Mouse (Mus musculus) v-Abl transformed pro-B cells (cell line): Measurements from ENCODE around the gene Cobl.

Source experiments
- in situ Hi-C, 2 experiments: fragments of 400-800 bp; cut with MboI; formaldehyde crosslinking; loops; one replicate each; pipeline ENCODE4 v1.15.1; 2025; ENCODE audit not compliant: unreplicated experiment in 2 of 2

The Cobl gene

DNA sequence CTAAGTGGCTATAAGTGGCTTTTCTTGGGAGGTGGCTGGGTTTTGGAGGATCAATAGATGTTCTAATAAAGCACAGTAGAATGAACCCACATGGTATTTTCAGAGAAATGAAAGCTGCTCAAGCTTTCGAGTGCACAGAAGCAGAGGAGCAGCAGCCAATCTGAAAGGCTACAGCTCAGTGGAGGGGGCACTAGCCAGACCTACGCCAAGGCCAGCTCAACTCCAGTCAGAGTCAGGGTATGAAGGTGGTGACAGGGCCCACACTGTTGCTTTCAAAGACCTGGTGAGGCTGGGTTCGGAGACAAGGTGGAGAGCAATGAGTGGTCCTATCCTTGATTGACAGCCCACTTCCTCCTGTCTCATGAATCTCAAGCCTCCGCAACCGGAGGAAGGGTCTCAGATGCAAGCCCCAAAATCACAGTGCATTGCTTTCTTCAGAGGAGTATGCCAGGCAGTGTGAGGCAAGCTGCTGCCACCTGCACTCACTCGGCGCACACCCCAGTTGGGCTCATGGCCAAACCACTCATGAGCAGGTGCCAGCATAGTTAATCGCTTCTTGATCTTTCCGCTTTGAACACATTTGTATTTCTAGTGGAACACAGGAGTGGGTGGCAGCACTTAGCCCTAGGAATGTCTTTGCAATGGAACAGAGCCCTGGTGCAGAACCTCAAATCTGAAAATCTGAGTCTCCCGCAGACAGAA, 232.6 kb downstream of the Cobl start:
- in situ Hi-C loops = no loop called here

DNA sequence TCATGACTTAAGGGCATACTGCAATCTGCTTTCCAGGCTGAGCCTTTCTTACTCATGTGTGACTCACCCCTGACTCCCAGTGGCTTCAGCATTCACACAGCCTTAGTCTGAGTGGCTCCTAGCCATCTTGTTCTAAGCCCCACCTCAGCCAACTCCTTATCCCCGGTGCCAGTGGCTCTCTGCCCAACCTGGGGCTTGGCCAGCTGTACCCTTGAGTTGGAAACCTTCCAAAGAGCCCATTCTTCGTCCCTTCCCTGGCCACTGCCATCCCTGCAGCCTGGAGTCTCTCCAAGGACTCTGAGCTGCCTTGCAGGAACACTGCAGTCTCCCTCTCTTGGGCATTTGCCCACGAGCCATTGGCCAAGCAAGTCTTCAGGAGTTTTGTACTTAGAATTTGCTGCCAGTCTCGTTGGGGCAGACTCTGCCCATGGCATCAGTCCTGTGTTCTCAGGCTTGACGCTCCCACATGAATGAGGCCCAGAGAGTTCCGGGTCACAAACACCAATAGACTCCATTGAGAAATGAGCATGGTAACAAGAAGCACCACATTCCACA, 233.2 kb downstream of the Cobl start:
- in situ Hi-C loops = no loop called here

DNA sequence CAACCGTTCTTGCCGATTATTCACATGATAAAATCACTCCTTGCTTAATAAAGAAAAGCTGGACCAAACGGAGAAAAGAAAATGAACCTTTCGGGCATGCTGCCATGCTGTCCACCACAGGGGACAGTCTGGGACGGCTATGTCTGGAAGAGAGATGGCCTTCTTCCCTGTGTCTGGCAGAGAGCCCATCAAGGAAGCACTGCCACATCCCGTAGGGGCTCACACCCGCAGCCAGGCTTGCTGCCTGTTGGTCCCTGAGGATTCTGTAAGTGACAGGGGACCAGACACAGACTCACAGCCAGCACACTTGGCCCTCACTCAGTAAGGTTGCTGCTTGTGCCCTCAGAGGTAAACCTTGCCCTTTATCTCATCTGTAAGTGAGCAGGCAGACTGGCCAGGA, 235.3 kb downstream of the Cobl start:
- in situ Hi-C loops = no loop called here

DNA sequence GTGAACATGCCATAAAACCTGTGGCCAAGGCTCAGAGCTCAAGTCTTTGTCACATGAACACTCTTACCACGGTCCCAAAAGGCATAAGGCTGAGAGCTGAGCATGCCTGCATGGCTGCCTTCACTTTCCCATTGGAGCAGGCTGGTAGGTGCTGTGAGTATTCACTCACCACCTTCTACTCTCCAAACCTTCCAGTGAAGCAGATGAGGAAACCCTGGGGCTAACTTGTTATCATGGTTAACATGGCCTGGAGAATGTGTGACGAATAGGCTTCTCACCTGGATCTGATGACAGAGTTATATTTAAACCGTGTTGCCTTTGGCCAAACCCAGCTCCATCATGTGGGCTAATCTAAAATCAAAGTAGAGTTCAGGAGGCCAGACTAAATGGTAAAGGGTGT, 237.4 kb downstream of the Cobl start:
- in situ Hi-C loops = no loop called here

DNA sequence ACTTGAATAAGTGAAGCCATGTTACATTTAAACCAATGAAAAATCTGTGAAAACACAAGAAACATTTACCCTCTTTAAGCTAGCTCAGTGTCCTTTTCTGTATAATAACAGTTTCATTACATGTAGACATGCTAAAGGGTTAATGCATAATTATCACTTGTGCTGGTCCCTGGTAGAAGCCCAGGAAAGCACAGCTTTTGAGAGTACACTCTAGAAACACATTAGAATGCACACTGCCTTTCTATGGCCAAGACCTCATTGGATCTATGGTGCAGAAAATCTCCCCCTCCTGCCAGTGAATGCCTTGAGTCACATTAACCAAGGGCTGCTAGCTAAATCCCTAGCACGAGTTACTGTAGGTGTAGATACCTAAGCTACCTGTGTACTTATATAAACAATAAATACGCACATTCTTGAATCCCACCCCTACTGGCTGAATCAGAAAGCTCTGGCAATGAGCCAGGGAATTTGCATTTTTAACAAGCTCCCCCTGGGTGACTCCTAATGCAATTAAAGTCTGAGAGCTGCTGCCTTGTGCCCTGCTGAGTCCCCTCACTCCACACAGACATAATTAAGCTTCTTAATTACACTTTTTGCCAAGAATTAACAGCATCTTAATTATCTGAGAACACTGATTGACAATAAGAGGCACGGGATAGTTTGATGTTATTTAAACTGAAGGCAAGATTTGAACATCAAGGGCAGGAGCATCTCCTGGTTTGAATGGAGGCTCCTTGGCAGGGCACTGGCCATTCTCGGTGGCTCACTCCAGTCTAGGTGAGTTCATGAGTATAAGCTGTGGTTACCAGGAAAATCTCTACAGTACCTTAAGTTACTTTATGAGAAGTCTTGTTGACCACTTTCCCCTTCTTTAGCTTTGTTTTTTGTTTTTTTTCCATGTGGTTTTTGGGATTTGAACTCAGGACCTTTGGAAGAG, 244.9 kb downstream of the Cobl start:
- in situ Hi-C loops = no loop called here

DNA sequence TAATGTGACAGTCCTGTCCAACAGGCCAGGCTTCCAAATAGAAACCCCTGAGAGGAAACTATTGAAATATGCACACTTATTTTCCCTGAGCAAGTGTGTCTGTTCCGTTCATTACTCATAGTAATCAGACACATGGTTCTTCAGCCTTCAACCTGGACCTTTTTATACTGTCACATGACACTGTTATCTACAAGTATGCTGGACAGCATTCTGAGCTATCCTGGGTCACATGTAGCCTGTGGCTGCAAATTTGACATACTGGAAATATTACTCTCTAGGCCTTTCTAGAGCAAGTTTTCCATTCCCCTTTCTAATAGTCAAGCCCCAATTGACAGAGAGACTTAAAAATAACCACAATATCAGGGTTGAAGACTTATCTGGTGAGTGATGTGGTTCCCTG, 247.9 kb downstream of the Cobl start:
- in situ Hi-C loops = no loop called here

DNA sequence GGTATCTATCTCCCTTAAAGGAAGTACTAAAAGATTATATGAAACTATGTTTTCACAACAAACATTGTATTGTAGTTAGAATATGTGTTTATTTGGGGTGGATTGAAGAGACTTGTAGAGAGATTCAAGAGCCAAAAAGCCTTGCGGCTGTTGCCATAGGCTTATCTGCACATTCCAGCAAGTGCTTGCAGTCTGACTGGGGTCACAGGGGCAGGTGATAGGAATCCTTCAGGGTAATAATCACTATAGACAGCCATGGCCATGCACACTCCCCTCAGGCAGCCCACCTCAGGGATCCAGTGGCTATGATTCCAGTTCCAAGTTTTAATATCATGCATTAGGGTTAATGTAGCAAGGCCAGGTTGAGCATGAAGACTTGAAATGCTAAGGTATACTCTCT, 249.2 kb downstream of the Cobl start:
- in situ Hi-C loops = no loop called here

DNA sequence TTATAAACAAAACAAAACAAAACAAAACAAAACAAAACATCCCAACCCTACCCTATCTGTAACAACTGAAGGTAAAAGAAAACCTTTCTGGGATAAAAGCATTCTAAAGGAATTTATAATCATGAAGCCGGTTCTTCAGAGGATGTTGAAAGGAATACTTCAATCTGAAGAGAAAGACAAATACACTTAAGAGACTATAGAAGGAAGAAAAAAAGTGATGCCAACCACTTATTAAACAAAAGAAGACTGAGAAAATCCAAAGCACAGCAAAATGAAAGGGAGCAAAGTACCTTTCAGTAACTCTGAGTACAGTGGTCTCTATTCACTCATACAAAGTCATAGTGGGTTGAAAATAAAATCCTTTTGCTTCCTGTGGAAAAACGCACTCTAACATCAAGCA, 256.2 kb downstream of the Cobl start:
- in situ Hi-C loops = no loop called here

DNA sequence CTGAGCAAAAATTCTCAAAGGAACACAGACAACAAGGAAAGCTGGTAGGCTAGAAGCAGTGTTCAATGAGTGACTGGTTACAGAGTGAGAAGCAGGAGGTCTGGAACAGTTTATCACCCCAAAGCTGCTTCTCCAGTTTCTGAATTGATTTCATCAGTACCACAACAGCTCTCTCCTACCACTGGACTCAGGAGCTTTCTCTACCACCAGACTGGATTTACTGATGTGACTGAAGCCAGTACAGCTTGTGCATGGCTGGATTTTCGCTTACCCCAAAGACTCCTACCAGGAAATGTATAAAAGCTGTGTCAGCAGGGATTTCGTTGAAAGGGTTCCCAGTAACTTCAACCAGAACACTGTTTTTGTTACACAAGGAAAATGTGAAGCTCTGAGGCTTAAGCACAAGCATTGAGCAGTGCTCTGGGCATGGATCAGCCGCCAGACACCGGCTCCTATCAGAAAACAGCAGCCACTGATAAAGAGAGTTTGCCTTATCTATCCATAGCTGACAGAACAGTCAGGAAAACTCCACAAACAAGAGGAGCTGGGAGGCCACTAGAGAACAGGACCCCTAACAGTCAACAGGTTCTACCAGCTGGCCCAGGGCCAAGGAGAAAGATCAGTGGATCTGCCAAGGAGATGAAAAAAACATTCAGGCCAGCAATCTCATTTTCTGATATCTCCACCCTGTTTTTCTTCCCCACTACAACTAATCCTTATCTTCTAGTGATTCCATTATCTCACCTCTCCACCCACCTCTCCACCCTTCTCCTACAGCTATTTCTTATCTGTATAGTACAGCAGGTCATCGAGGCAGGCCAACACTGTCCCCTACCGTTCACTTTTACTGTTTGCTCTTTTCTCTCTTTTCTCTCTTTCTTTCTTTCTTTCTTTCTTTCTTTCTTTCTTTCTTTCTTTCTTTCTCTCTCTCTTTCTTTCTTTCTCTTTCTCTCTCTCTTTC, 259.3 kb downstream of the Cobl start:
- in situ Hi-C loops = no loop called here

DNA sequence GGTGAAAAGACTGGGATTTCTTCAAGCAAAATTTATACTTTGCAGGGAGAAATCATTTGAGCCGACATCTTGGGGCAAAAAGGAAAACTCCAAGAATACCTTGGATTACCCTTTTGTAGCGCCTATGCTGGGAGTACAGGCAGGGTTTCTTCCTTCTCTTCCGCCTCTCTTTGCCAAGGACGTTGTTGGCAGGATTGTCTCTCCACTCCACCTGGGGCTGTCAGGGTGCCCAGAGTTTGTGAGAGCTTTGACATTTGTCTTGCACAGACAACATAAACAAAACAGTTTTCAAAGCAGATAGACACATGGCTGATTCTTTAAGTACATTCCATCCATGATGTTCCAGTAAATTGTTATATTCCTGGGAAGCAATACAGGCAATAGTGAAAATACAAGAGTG, 265.3 kb downstream of the Cobl start:
- in situ Hi-C loops = no loop called here

DNA sequence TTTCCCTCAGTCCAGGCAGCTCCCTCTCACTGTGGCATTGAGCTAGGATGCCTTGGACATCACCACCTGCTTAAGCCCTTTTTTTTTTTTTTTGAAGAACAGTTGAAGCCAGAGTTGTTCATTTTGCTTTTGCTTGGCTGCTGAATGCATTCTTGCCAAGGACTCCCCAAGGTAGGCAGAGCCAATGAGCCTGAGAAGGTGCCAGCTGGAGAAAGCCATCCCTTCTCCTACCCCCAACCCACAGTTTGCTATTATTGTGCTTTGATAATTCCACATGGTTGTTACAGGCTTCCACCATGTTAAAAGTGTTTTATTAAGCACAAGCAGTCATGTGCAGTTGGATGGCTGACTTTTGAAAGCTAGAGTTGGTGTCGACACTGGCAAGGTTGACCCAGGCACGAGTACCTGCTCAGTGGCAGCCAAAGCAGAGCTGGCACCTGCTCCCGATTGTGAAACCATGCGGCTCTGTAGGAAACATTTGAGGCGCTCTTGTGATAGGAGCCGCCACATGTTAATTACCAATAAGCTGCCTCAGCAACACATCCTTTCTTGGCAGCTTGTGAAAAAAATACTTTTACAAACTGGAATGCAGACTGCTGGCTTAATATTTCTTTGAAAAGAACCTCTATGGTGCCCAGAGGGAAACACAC, 265.9 kb downstream of the Cobl start:
- in situ Hi-C loops = no loop called here

DNA sequence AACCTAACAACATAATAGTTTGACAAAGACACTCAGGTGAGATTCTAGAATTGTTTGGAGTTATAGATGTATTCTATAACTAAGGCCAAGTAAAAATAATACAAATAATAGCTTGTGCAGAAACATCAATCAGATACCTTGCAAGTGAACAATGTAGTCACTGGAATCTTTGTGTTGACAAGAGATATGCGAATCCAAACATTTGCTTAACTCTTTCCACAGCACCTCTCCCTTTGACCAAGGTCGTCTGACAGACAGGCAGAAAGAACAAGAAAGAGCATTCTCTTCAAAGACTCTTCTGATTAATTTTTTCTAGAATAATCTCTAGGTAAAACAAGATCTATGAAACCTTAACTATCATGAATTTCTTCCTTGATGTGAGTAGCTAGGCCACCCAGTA, 266.7 kb downstream of the Cobl start:
- in situ Hi-C loops = no loop called here

DNA sequence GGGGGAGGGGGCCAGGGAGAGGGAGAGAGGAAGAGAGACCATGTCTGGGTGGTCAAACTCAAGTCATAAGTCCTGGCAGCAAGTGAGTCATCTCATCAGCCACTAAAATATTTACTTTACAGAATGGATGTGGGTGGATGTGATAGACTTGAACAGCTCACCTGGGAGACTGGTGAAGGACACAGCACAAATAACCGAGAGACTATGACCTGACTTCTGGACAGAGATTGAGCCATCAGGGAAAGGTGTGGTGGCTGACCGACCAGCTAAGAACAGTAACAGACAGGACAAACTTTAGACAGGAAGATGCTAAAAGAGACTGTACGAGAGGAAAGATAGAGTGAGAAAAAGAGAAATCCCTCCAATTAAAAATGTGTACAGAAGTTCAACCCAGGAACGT, 267.2 kb downstream of the Cobl start:
- in situ Hi-C loops = no loop called here

DNA sequence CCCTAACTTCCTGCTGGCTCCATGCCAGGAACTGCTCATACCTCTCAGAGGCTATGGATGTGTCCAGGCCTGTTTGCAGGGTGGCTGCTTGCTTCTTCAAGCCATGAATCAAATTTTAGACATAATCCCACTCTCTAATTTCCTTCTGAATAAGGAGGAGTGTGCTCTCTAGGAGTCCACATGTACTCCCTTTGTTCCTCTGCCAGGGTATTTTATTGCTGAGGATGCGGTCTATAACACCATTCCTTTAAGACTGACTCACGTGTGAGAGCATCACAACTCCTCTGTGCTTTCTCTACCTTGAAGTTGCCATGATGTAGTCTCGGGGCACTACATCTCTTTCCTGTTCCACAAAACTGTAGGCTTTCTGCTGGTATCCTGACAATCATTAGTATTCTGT, 269.4 kb downstream of the Cobl start:
- in situ Hi-C loops = no loop called here

DNA sequence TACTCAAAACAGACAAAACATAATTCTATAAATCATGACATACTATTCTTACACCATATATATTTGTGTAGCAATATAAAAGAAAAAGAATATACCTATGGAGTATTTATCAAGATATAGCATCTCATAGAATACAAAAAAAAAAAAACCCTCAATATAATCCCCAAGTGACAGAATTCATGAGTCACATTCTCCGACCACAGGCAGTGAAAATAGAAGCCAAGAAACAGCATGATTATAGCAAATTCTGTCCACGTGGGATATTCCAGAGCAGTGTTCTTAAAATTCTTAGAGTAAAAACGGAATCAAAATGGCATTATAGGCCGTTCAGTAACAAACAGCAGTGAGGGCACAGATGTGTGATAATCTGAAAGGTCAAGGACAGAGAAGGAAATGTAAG, 271.4 kb downstream of the Cobl start:
- in situ Hi-C loops = no loop called here

DNA sequence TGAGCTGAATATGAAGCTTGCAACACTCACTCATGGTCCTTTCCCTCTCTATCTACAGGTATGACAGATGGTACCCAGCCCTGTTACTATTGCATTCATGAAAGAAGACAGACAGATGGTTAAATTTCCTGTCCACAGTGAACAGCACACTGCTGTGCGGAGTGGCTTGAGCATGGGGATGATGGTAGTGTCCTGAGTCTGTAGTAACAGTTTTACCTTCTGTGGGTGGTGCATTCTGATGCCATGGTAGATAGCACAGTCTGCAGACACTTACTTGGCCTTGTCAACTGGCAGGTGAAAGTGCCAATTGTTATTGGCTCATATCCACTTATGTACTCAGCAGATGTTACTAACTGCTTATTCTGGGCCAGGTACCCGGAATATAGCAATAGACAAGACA, 273.4 kb downstream of the Cobl start:
- in situ Hi-C loops = no loop called here

DNA sequence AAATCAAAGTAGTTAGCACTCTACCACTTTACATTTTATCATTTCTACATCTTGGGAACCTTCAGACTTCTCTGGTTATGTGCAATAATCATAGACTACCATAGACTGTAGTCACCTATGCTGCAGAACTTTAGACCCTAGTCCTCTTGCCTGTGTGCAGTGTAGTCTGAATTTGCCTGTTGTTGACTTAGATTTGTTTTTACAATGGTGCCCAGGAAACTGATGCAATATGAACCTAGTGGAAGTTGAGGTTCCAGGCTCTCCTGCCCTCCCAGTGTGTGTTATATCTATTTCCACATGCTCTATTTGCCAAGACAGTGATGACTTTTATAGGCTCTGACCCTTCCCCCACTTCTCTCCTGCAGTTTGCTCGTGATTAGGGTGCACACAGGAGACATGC, 274.3 kb downstream of the Cobl start:
- in situ Hi-C loops = no loop called here
